Mouse (Mus musculus): ENCODE data around the gene Gm45713. TPM values are rescaled to one million over a fixed set of nuclear protein-coding genes. Genes with fewer than 3 reads are reported as not detected.

The Gm45713 gene
- total and polyA plus RNA-seq, 3 experiments, result 3.9 TPM; not detected in 2

DNA sequence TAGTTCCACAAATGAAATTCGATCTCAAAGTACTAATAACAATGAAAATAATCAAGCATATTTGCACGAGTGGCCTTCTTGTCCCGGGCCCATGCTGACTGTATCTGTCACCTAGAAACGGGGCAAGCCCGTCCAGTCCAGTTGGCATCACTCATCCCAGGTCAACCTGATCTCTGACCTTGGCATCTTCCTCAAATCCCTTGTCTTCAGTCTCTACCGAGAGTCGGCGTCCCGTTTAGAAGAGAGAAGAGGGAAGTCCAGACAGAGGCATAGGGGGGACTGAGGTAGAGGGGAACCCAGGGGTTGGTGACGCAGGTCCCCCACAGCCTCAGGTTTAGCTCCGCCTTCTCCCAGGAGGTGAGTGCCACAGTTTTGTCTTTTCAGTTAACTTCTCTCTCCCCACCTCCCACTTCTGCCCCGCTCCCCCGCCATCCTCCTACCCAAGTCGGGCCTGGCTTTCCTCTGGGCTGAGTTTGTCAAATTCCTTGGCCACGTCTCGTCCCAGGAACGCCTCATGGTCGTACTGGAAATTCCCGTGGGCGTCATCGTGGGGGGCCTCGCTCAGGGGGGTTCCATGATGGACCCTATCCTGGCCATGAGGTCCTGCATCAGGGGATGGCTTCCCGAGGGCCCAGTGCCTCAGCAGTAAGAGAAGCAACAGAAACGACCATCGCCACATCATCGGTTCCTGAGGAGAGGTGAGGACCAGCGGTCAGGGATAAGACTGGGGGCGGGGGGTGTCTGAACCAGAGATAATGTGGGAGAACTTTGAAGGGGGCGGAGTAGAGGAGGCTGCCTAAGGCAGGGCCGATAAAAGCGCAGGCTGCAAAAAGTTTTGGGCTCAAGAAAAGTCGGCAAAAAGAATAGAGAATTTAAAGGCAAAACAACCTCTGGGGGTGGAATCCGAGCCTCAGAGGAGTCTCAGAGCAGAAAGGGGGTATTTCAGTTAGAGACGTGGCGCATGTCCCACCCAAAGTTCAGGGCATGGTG, 44.7 kb downstream of the Gm45713 start:
- H3K9ac ChIP-seq (ENCODE audit: control insufficient read depth, low read depth, low read length, poor library complexity, severe bottlenecking), result peak overlapping the region; percentile 60
- 0 out of 4 replicates have a peak, but pooled peaks of 1 of the 2 experiments have one; percentile 7 for TF ChIP-seq EP300 (IDR thresholded peaks at IDR 0.05; ENCODE audit: low read depth in 1 of 2, low read length in 2 of 2)
- no peak for TF ChIP-seq MAX (IDR thresholded peaks at IDR 0.05; ENCODE audit: low read length)
- no peaks in the 10 kb centered on the region for H3K27me3 ChIP-seq (ENCODE audit: control insufficient read depth in 1 of 2, insufficient read depth in 2 of 2, low read length in 2 of 2)
- H3K4me1 ChIP-seq (ENCODE audit: control insufficient read depth in 1 of 2, insufficient read depth in 2 of 2, low read length in 2 of 2), result peaks cover 2 to 16% of the 10 kb centered on the region in 2 experiments
- peak; percentile 76 for DNase-seq (ENCODE audit: low read depth, low spot score)
- peak overlapping the region; percentile 47 for H3K27ac ChIP-seq (ENCODE audit: control insufficient read depth, low read depth, low read length)
- H3K79me2 ChIP-seq (ENCODE audit: control insufficient read depth, insufficient read depth, low read length, poor library complexity), result no peaks in the 10 kb centered on the region; the same call in 1 of the 2 replicates
- H3K4me3 ChIP-seq (ENCODE audit: control insufficient read depth in 1 of 2, insufficient read depth in 1 of 2, low read depth in 2 of 2, low read length in 2 of 2), result peak overlapping the region; percentile 50 to 72
- peaks cover 0 to 12% of the 10 kb centered on the region in 2 experiments; a peak in 2 of 4 replicates for H3K36me3 ChIP-seq (ENCODE audit: control insufficient read depth in 1 of 2, insufficient read depth in 2 of 2, low read length in 2 of 2)
- H3K9me3 ChIP-seq (replicated peaks; ENCODE audit: insufficient read depth, low read length), result no peaks in the 10 kb centered on the region

DNA sequence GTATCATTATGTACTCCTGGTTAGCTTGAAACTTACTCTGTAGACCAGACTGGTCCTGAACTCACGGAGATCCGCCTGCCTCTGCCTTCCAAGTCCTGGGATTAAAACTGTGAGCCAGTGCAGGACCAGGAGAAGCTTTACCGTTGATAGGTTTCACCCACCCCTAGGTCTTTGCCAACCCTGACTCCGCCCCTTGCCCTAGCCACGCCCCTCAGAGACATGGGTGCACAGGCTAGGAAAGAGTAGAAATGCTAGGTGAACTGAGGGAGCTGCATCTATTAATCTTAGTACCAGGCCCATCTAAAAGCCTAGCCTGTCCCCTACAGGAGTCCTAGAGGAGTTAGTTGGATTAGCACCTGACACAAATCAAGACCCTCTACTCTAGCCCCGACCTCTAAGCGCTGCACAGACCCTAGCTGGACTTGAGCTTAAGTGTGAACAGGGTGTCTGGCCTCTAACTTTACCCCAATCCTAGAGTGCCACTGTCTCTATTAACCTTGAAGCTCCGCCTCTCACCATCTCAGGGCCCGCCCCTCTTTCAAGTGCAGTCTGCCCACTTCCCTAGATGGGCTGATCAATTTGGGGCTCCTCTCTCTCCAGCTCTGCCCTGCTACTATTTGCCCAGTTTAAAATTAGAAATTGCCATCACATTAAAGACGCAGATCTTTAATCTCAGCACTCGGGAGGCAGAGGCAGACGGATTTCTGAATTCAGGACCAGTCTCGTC, 45.6 kb downstream of the Gm45713 start:
- DNase-seq (ENCODE audit: low read depth, low spot score), result peak; percentile 76
- H3K9me3 ChIP-seq (replicated peaks; ENCODE audit: insufficient read depth, low read length), result no peaks in the 10 kb centered on the region
- H3K79me2 ChIP-seq (ENCODE audit: control insufficient read depth, insufficient read depth, low read length, poor library complexity), result no peaks in the 10 kb centered on the region; the same call in 1 of the 2 replicates
- peaks cover 0 to 12% of the 10 kb centered on the region in 2 experiments; a peak in 2 of 4 replicates for H3K36me3 ChIP-seq (ENCODE audit: control insufficient read depth in 1 of 2, insufficient read depth in 2 of 2, low read length in 2 of 2)
- peak overlapping the region; percentile 50 to 72 for H3K4me3 ChIP-seq (ENCODE audit: control insufficient read depth in 1 of 2, insufficient read depth in 1 of 2, low read depth in 2 of 2, low read length in 2 of 2)
- H3K27ac ChIP-seq (ENCODE audit: control insufficient read depth, low read depth, low read length), result peak overlapping the region; percentile 47
- peak overlapping the region; percentile 60 for H3K9ac ChIP-seq (ENCODE audit: control insufficient read depth, low read depth, low read length, poor library complexity, severe bottlenecking)
- TF ChIP-seq NRF1 (IDR thresholded peaks at IDR 0.05; ENCODE audit: insufficient read depth, low read depth, low read length, poor library complexity, severe bottlenecking), result no peak
- TF ChIP-seq MAZ (IDR thresholded peaks at IDR 0.05; ENCODE audit: low read depth, low read length), result peak; percentile 33; the same call in 1 of the 2 replicates
- TF ChIP-seq MXI1 (IDR thresholded peaks at IDR 0.05; ENCODE audit: low read depth, low read length), result peak; percentile 13; the same call in 1 of the 2 replicates
- no peaks in the 10 kb centered on the region for H3K27me3 ChIP-seq (ENCODE audit: control insufficient read depth in 1 of 2, insufficient read depth in 2 of 2, low read length in 2 of 2)
- peaks cover 2 to 16% of the 10 kb centered on the region in 2 experiments for H3K4me1 ChIP-seq (ENCODE audit: control insufficient read depth in 1 of 2, insufficient read depth in 2 of 2, low read length in 2 of 2)

- no peak for DNase-seq (ENCODE audit: low read depth, low spot score)
- H3K4me1 ChIP-seq (ENCODE audit: control insufficient read depth in 1 of 2, insufficient read depth in 2 of 2, low read length in 2 of 2), result peaks cover 2 to 7% of the 10 kb centered on the region in 2 experiments
- no peak overlapping the region for H3K27ac ChIP-seq (ENCODE audit: control insufficient read depth, low read depth, low read length)
- H3K36me3 ChIP-seq (ENCODE audit: control insufficient read depth in 1 of 2, insufficient read depth in 2 of 2, low read length in 2 of 2), result peaks cover 0 to 12% of the 10 kb centered on the region in 2 experiments; a peak in 2 of 4 replicates
- no peak overlapping the region for H3K9ac ChIP-seq (ENCODE audit: control insufficient read depth, low read depth, low read length, poor library complexity, severe bottlenecking)
- H3K4me3 ChIP-seq (ENCODE audit: control insufficient read depth in 1 of 2, insufficient read depth in 1 of 2, low read depth in 2 of 2, low read length in 2 of 2), result no peak overlapping the region
- no peaks in the 10 kb centered on the region; the same call in 1 of the 2 replicates for H3K79me2 ChIP-seq (ENCODE audit: control insufficient read depth, insufficient read depth, low read length, poor library complexity)
- H3K9me3 ChIP-seq (replicated peaks; ENCODE audit: insufficient read depth, low read length), result no peaks in the 10 kb centered on the region
- no peaks in the 10 kb centered on the region for H3K27me3 ChIP-seq (ENCODE audit: control insufficient read depth in 1 of 2, insufficient read depth in 2 of 2, low read length in 2 of 2)
- TF ChIP-seq MAX (IDR thresholded peaks at IDR 0.05; ENCODE audit: low read length) (no peak), POLR2AphosphoS2 (IDR thresholded peaks at IDR 0.05; ENCODE audit: low read length) (no peak), KAT2A (conservative IDR thresholded peaks at IDR 0.05; ENCODE audit: low read depth, low read length) (no peak), MAZ (IDR thresholded peaks at IDR 0.05; ENCODE audit: low read depth, low read length) (no peak), MXI1 (IDR thresholded peaks at IDR 0.05; ENCODE audit: low read depth, low read length) (no peak), SIN3A (IDR thresholded peaks at IDR 0.05; ENCODE audit: low read length) (no peak), POLR2A (IDR thresholded peaks at IDR 0.05; ENCODE audit: control insufficient read depth in 1 of 2, insufficient read depth in 1 of 2, low read depth in 1 of 2, low read length in 2 of 2, poor library complexity in 1 of 2) (no peak), ZMIZ1 (IDR thresholded peaks at IDR 0.05; ENCODE audit: low read depth, low read length) (no peak), MYC (IDR thresholded peaks at IDR 0.05; ENCODE audit: low read depth, low read length) (no peak), TAL1 (IDR thresholded peaks at IDR 0.05; ENCODE audit: low read length) (no peak), JUND (IDR thresholded peaks at IDR 0.05; ENCODE audit: low read depth, low read length) (no peak), RAD21 (IDR thresholded peaks at IDR 0.05; ENCODE audit: low read depth, low read length) (no peak), HCFC1 (IDR thresholded peaks at IDR 0.05; ENCODE audit: low read depth, low read length) (no peak), MAFK (IDR thresholded peaks at IDR 0.05; ENCODE audit: borderline replicate concordance, low read depth, low read length) (no peak), RCOR1 (IDR thresholded peaks at IDR 0.05; ENCODE audit: low read depth, low read length) (no peak), POLR2AphosphoS5 (IDR thresholded peaks at IDR 0.05; ENCODE audit: borderline replicate concordance, low read depth, low read length) (no peak), ZKSCAN1 (IDR thresholded peaks at IDR 0.05; ENCODE audit: low read depth, low read length) (no peak), ELF1 (IDR thresholded peaks at IDR 0.05; ENCODE audit: low read depth, low read length) (no peak)
Observed at GRCm38 (mm10) chr7:45088597-45088996, 47.4 kb downstream of the Gm45713 start.

Data from MEL (cell line).